Mouse (Mus musculus) G1E (cell line): Measurements from ENCODE around the gene Thsd4.

Experiments used
- CTCF ChIP-seq: IDR thresholded peaks from 2 replicates; pipeline ENCODE4 v1.5.1; 2012; ENCODE audit warnings: low read depth, low read length, inconsistent platforms, mixed read lengths
- GATA1 ChIP-seq: IDR thresholded peaks from 2 replicates; pipeline ENCODE4 v1.6.1; 2012; ENCODE audit warnings: borderline replicate concordance, low read length, inconsistent platforms, mixed read lengths
- POLR2AphosphoS5 ChIP-seq: IDR thresholded peaks from 2 replicates; pipeline ENCODE4 v1.6.1; 2012; ENCODE audit warnings: low read depth, low read length, inconsistent platforms; ENCODE audit not compliant: insufficient replicate concordance

DNA sequence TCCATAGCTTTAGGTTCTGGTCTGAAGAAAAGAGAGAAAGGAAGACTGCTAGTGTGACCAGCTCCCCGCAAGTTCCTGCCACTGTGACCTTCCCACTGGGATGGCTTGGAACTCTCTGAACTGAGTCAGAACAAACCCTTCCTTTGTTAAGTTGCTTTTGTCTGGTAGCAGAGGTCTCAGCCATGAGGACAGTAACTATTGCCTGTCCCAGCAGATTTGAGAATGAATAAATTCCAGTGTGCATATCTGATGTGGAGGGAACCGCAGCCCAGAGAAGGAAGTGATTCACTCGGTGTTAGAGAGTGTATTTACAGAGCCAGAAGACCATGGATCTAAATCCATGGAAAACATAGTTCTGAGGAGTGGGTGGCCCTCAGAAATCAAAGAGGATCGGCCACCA is 169.5 kb downstream of the Thsd4 start:
- TF ChIP-seq CTCF (no peak), GATA1 (no peak), POLR2AphosphoS5 (no peak)
